Mouse (Mus musculus) liver, embryonic 14.5 days (tissue): ENCODE measurements at regions not wholly inside any gene's neighbourhood (a gene's known extent, or its start where the extent isn't known, plus 50 kb on each side); places are given as distances from the start of the nearest gene placed in this dataset.

Source experiments
- ATAC-seq: fragments of 200-750 bp; cut with Nextera tagmentation; 2 replicates; pipeline ENCODE4 v1.8.0; 2017; ENCODE audit warnings: moderate number of reproducible peaks, mild to moderate bottlenecking, moderate library complexity; ENCODE audit not compliant: insufficient read depth
- DNase-seq, 3 experiments: peaks; one replicate each; pipeline ENCODE4 v3.0.0-alpha.2; 2012 to 2013; ENCODE audit warnings: low read depth in 3 of 3, low spot score in 3 of 3
- H3K27ac ChIP-seq: fragments of 300-500 bp; sonication (generic); 2 replicates; pipeline ENCODE4 v1.5.1; 2014; ENCODE audit warnings: moderate library complexity, mild to moderate bottlenecking, control low read depth, inconsistent platforms
- H3K27me3 ChIP-seq: fragments of 300-500 bp; sonication (generic); 2 replicates; pipeline ENCODE4 v1.6.1; 2014; ENCODE audit warnings: mild to moderate bottlenecking, low read length, moderate library complexity; ENCODE audit not compliant: control insufficient read depth, insufficient read depth
- H3K36me3 ChIP-seq: fragments of 300-500 bp; sonication (generic); replicated peaks from 2 replicates; pipeline ENCODE4 v1.6.1; 2014; ENCODE audit warnings: low read depth; ENCODE audit not compliant: control insufficient read depth, insufficient read depth
- H3K4me1 ChIP-seq, 2 experiments: fragments of 200-500 bp in 1 of 2; fragments of 300-500 bp in 1 of 2; sonication (generic) in 1 of 2; replicated peaks; 2 replicates each; pipeline ENCODE4 v1.6.1; 2012 to 2014; ENCODE audit warnings: antibody characterized with exemption in 1 of 2, inconsistent platforms in 1 of 2, low read length in 1 of 2; ENCODE audit not compliant: control insufficient read depth in 2 of 2, insufficient read depth in 2 of 2
- H3K4me2 ChIP-seq: fragments of 300-500 bp; sonication (generic); 2 replicates; pipeline ENCODE4 v1.6.1; 2014; ENCODE audit warnings: low read depth, mild to moderate bottlenecking, control low read depth, moderate library complexity
- H3K4me3 ChIP-seq, 2 experiments: fragments of 200-500 bp in 1 of 2; fragments of 300-500 bp in 1 of 2; sonication (generic) in 1 of 2; 2 replicates each; pipeline ENCODE4 v1.5.1; 2012 to 2014; ENCODE audit warnings: low read depth in 2 of 2, low read length in 2 of 2, mild to moderate bottlenecking in 2 of 2, control low read depth in 1 of 2, inconsistent platforms in 1 of 2, moderate library complexity in 1 of 2; ENCODE audit not compliant: insufficient read depth in 1 of 2
- H3K9ac ChIP-seq: fragments of 300-500 bp; sonication (generic); replicated peaks from 2 replicates; pipeline ENCODE4 v1.6.1; 2014; ENCODE audit warnings: mild to moderate bottlenecking, control low read depth, moderate library complexity
- H3K9me3 ChIP-seq: fragments of 300-500 bp; sonication (generic); 2 replicates; pipeline ENCODE4 v1.6.1; 2016; ENCODE audit warnings: low read length, mixed read lengths; ENCODE audit not compliant: control insufficient read depth
- CTCF ChIP-seq: IDR thresholded peaks from 2 replicates; pipeline ENCODE4 v1.5.1; 2016; ENCODE audit warnings: antibody characterized with exemption, low read depth, control low read depth
- EP300 ChIP-seq: IDR thresholded peaks from 2 replicates; pipeline ENCODE4 v1.6.1; 2016; ENCODE audit warnings: antibody characterized with exemption, low read depth
- whole genome bisulfite sequencing: fragments of 180-500 bp; shearing (Covaris S2); extraction: QIAGEN DNeasy Blood & Tissue Kit; methylation state at CpG from one replicate; pipeline ENCODE4 v1.1.7; 2014; ENCODE audit not compliant: insufficient replicate concordance; 5-methylcytosine and 5-hydroxymethylcytosine counted together

DNA sequence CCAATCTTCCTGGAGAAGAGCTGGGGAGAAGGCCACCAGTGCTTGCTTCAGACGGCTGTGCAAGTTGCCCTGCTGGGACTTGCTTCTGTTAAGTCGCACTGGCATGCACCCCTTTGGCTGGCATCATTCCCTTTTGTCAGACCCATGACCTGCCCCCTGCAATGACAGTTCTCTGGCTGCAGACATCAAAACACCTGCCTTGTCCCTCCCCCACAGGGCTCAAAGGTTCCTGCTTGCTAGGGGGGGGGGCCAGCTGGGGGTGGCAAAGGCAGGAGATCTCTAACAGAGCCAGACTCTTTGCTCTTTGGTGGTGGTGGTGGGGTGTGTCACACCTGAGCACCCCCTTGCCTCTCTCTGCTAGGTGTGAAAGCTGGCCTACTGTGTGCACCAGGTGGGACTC is 154.5 kb downstream of the Trim29 start:
- no peaks in the 10 kb centered on the region for H3K27me3 ChIP-seq
- no peak for ATAC-seq
- no peak overlapping the region for H3K9ac ChIP-seq
- H3K9me3 ChIP-seq, result no peaks in the 10 kb centered on the region
- DNase-seq, result no peak
- no peak for TF ChIP-seq EP300
- no peak for TF ChIP-seq CTCF
- WGBS, result 35% methylated on average over 2 of the region's 2 CpGs
- no peaks in the 10 kb centered on the region for H3K36me3 ChIP-seq
- no peak overlapping the region for H3K27ac ChIP-seq
- H3K4me2 ChIP-seq, result no peak overlapping the region
- peaks cover 0 to 7% of the 10 kb centered on the region in 2 experiments; a peak in 2 of 4 replicates for H3K4me1 ChIP-seq
- no peak overlapping the region for H3K4me3 ChIP-seq

DNA sequence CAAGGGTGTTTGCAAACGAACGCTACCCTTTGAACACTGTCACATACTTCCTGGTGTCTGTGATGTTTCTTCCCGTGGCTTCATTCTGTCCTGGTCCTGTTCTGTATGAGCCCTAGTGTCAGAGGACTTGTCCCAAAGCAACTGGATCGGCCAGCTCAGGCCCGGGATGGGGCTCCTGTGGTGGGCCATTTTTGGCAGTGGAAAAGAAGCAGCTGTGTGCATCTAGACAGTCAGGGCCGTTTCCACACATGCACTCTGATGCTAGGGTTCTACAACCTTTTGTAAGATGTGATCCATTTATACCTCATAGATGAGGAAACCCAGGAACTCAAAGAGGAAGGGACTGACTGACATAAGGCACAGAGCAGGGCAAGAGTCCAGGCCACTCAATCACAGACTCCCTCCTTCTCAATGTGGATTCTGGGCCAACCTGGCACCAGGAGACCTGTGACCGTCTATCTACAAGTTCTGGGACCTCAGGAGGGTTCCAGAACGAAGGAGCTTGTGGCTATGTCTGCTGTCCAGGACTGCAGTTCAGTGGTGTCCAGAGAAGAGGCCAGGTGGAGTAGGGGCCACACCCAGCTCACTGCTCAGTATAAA is 155.2 kb downstream of the Trim29 start:
- Histone ChIP-seq H3K4me1 (peaks cover 0 to 7% of the 10 kb centered on the region in 2 experiments; a peak in 2 of 4 replicates), H3K27ac (no peak overlapping the region), H3K27me3 (no peaks in the 10 kb centered on the region), H3K9me3 (no peaks in the 10 kb centered on the region), H3K9ac (no peak overlapping the region), H3K4me2 (no peak overlapping the region), H3K4me3 (no peak overlapping the region), H3K36me3 (no peaks in the 10 kb centered on the region)
- WGBS, result 43% methylated on average over 8 of the region's 8 CpGs
- TF ChIP-seq EP300, result no peak
- ATAC-seq (no peak), DNase-seq (no peak)

DNA sequence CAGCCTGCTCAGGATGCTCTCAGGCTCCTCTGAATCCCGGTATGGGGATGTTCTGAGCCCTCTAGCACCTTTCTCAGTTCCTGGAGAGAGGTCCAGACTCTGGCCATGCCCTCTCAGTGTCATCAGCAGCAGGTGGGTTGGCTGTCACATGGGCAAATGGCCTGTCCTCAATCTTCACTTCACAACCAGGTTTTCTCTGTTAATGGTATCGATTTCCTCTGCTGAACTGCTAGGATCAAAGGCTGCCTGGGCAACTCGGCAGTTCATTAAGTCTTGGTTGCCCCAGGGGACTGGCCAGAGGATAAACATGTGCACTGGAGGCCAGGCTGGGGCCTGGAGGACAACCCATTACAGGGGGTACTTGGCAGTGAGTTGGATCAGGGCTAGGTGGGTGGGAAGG is 156.2 kb downstream of the Trim29 start:
- no peak for TF ChIP-seq EP300
- no peak for TF ChIP-seq CTCF
- no peak for DNase-seq
- Histone ChIP-seq H3K27ac (no peak overlapping the region), H3K27me3 (no peaks in the 10 kb centered on the region), H3K9ac (no peak overlapping the region), H3K4me3 (no peak overlapping the region), H3K4me2 (no peak overlapping the region), H3K4me1 (peaks cover 0 to 7% of the 10 kb centered on the region in 2 experiments; a peak in 2 of 4 replicates), H3K9me3 (no peaks in the 10 kb centered on the region), H3K36me3 (no peaks in the 10 kb centered on the region)
- no peak for ATAC-seq
- 26% methylated on average over 3 of the region's 3 CpGs for WGBS

DNA sequence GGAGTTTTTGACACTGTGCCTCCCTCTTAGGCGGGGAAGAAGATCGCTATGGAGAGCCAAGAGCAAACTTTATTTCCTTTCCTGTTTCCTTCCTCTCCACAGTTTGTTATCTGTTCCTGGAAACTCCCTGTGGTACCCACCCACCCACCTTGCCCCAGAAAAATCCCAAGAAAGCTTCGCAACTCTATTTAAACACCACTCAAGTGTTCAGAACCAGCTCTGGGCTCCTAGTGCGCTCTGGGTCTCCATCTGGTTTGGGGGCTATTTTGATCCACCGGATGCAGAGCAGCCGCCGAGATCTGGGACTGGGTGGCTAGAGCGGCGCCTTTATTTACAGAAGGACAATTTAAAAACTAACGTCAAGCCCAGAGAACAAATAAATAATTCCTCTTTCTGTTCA is 158.6 kb downstream of the Trim29 start:
- DNase-seq (no peak), ATAC-seq (no peak)
- WGBS, result 56% methylated on average over 10 of the region's 10 CpGs
- peaks cover 0 to 7% of the 10 kb centered on the region in 2 experiments; a peak in 2 of 4 replicates for H3K4me1 ChIP-seq
- no peaks in the 10 kb centered on the region for H3K9me3 ChIP-seq
- H3K4me2 ChIP-seq, result no peak overlapping the region
- H3K9ac ChIP-seq, result no peak overlapping the region
- H3K4me3 ChIP-seq, result no peak overlapping the region
- no peaks in the 10 kb centered on the region for H3K36me3 ChIP-seq
- H3K27ac ChIP-seq, result no peak overlapping the region
- H3K27me3 ChIP-seq, result no peaks in the 10 kb centered on the region
- TF ChIP-seq CTCF, result no peak
- TF ChIP-seq EP300, result no peak

DNA sequence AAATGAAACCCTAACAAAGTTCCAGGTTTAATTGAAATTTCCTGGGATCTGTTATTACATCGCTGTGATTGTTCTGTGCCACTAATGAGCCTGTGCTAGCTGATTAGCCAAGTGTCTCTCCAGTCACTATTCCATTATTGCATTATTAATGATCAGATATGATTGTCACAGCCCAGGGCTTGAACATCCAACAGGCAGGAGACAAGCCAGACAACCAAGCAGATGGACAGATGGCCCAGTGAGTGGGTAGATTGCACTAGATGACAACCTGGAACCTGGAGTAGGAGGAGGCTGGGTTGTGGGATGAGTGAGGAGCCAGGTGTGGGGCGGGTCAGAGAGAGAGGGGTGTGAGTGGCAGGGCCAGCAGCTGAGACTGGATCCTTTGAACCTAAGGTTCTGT is 161.6 kb downstream of the Trim29 start:
- ATAC-seq (no peak), DNase-seq (no peak)
- TF ChIP-seq CTCF, result no peak
- TF ChIP-seq EP300, result no peak
- no peak overlapping the region for H3K27ac ChIP-seq
- no peak overlapping the region for H3K9ac ChIP-seq
- no peaks in the 10 kb centered on the region for H3K36me3 ChIP-seq
- H3K27me3 ChIP-seq, result no peaks in the 10 kb centered on the region
- no peak overlapping the region for H3K4me2 ChIP-seq
- H3K4me1 ChIP-seq, result no peaks in the 10 kb centered on the region
- H3K9me3 ChIP-seq, result no peaks in the 10 kb centered on the region
- H3K4me3 ChIP-seq, result no peak overlapping the region
- WGBS, result 44% methylated on average over 2 of the region's 2 CpGs
